Mouse (Mus musculus): Measurements from ENCODE around the gene Kyat1. TPM values are rescaled to one million over a fixed set of nuclear protein-coding genes. Genes with fewer than 3 reads are reported as not detected.
"Not testable (repeated sequence)": the region's sequence is repeated elsewhere in the genome, so short reads cannot be mapped to it uniquely, and the experiment has no call there.

Gene Kyat1
- polyA plus RNA-seq, 1 experiment from 2014 or later, result 14.5 TPM

DNA sequence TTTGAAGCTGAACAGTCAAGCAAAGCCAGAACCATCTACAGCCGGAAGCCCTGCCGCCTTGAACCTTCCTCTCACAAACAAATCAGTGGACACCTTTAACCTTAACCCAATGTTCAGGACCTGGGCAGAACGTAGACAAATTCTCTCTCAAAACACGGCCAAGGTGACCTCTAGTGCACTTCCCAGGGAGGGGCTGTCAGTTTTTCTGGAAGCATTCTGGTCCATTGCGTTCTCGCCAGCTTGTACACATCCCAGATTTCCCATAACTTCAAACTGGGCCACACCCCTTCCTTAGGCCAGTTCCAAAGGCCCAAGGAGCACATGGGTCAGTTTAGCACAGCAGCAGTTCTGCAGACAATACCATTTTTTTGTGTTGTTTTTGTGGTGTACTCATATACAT, 9.8 kb upstream of the Kyat1 start:
- DNase-seq (ENCODE audit: low spot score), result no peak

DNA sequence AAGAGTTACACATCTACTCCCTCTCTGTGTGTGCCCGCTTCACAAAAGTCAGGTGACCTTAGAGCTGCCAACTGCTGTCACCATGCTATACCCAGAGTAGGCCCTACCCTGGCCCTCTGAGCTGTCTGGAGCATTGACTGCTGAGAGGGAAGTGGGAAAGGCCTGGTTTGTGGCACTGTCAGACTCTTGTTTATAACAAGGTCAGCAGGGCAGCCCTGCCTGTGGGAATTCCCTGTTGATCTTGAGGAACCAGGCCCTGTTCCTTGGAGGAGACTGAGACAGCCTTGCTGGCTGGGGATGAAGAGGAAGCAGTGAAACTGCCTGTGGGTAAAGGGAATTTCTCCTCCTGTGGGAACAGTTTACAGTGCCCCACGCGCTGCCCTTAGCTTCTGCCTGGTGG, 9.1 kb upstream of the Kyat1 start:
- DNase-seq (ENCODE audit: low spot score), result no peak

DNA sequence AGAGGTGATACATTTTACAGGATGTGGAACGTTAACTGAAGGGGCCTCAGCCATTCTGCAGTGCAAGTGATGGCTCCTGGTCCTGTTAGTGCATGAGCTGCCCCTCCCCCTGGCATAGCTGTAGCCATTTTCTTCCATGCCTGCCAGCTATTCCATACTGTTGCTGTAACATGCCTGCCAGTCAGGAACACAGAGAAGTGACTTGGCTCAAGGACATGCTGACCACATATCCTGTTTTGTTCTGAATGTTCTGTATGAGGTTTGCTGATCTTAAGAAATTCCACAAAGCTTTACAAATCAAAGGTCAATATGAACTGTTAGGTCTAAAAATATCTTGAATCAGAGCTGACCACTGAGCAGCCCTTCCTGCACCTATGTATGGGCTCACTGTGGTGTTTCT, 7.3 kb upstream of the Kyat1 start:
- no peak for DNase-seq (ENCODE audit: low spot score)

DNA sequence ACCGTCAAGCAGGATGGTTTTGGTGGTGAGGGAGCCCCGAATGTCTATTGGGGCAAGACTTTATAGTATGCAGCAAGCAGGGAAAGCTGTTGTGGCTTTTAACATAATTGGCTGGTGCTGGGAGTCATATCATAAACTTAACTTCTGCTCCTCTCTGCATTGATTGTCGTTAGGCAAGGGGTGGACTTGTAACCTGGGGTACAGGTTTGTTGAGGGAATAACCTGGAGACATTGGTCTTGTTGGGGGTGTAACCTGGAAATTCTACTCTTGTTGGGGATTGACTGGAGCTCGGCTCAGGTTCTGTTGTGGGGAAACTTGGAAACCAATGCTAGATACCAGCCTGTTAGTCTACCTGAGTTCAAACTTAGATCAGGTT, 6.5 kb upstream of the Kyat1 start:
- DNase-seq (ENCODE audit: low spot score), result no peak

DNA sequence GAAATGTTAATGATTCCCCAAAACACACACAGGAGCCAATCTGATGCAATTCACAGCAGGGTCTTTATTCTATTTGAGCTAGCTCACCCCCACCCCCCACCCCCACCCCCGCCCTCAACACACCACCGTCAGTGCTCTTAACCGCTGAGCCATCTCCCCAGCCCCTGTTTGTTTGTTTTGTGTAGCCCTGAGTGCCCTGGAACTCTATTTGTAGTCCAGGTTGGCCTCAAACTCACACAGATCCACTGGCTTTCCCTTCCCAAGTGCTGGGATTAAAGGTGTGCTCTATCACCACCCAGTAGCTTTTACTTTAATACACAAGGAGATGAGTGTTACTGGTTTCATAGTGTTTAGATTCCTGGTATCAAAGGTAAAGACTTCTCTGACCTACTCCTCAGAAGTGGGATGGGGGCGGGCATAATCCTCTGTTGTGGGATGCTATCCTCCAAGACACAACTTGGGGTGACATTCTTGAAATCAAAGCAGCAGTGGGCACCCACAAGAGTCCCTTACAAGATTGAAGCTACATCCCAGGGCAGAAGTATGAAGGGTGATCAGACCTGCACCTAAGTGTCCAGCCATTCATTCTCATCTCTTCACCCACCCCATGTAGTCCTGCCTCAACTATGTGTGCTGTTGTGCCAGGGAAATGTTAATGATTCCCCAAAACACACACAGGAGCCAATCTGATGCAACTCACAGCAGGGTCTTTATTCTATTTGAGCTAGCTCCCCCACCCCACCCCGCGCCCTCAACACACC, 5.9 kb upstream of the Kyat1 start:
- no peak for DNase-seq (ENCODE audit: low spot score)

DNA sequence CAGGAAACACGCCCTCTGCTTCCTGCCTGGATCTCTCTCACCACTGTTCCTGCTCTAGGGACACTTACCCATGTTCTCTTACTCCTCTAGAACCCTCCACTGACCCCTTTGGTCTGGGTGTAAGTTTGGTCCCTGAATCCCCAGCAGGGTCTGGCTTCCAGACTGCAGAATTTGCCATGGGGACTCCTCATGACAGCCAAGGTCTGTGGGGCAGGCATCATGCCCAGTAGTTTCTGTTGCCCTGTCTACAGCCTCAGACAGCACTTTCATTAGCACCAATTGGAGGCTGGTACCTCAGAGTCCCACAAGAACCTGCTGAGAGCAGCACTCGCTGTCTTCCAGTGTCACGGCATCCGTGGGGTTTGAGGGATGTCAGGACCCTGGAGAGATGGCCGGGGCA, 2.2 kb upstream of the Kyat1 start:
- no peak for DNase-seq (ENCODE audit: low spot score)

DNA sequence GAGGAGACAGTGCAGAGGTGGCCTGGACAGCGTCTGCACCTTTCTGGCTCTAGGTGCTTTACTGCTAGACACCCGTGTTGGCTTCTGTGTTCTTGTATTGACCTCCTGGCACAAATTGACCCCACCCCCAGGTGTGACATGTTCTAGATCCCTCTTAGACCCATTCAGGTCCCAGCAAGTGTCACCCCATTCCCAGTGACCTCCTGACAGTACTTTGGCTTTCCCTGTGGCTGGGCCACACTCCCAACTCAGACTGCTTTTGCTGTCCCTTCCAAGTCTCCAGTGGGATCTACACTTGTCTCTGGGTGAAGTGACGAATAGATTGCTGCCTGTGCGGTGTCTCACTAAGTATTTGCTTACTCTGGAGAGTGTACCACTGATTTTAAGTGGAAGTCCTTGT, 1.8 kb upstream of the Kyat1 start:
- DNase-seq (ENCODE audit: low spot score), result no peak

DNA sequence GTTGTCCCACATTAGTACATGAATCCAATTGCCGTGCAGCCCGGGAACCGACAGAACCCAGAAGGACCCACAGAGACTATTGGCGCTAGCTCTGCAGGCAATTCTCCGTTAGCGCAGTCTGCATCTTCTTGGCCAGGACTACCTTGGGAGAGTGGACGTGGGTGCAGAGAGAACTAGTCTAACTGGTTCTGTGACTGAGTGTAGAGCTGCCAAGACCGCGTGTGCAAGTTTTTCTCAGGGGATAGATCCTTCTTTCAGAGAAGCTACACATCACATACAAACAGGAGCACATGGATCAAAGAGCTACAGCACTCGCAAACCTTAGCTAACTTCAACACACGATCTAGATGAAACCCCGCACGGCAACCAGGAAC, 405 bp downstream of the Kyat1 start:
- DNase-seq (ENCODE audit: low spot score), result no peak

DNA sequence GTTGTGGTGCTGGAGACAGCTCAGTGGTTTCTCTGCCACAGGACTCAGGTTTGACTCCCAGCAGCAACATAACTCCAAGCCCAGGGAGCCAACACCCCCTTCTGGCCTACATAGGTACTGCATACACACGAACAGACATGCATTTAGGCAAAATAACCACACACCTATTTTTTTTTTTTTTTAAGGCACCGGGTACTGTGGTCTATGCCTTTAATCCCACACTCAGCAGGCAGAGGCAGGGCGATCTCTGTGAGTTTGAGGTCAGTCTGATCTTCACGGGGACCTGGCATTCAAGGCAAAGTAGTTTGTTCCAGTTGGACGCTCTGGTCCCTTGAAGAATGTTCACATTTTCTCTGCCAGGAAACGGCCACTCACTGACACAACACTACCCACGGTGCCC, 2.2 kb downstream of the Kyat1 start:
- DNase-seq (ENCODE audit: low spot score), result peak; percentile 63

DNA sequence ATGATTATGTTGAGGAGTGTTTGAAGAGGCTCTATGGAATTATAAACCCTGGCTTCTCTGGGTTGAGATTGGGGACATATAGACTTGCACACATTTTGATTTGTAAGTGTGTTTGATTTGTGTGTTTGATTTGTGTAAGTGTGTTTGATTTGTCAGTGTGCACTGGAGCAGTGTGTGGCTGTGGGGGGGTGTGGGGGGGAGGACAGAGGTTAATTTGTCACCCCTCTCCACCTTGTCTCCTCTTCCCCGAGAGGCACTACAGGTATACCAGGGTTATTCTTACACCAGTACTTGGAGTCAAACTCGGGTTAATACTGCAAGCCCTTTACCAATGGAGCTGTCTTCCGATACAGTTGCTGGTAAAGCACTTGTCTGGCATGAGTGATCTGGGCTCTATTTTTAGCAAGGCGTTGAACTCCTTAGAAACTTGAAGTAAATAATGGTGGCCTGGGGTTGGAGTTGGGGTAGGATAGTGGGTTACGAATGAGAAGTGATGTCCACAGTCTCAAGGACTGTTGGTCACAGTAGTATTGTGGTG, 5.2 kb downstream of the Kyat1 start:
- no peak for DNase-seq (ENCODE audit: low spot score)

DNA sequence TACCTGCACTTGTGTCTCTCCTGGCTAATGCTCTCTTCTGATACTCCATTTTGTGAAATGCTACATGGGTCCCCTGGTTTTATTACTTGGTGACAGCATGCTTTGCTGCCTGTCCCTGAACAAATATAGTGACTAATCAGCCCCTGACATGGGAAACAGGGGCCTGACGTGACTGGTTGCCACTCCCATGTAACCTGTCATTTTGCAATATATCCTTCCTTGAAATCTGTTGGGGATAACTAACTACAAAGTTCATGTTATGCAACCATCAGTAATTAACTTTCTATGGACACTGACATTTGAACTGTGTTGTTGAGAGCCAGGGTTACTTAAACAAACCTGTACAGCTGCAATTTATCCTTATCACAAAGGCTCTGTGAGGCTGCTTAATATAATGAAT, 5.7 kb downstream of the Kyat1 start:
- DNase-seq (ENCODE audit: low spot score), result no peak

DNA sequence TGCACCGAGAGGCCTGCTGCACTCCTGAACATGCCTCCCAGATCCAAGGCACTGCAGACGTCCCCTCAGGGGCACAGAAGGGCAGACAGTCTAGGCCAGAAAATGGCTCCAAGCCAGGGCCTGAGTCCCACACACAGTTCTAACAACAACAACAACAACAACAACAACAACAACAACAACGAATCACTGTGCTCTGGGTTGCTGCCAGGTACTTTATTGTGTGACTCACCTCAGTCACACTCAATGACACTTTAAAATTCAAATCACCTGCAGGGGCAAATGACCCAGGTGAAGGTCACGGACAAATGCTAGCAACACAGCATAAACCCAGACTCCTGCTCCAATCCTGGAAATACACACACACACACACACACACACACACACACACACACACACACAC, 7.6 kb downstream of the Kyat1 start:
- no peak for DNase-seq (ENCODE audit: low spot score)

DNA sequence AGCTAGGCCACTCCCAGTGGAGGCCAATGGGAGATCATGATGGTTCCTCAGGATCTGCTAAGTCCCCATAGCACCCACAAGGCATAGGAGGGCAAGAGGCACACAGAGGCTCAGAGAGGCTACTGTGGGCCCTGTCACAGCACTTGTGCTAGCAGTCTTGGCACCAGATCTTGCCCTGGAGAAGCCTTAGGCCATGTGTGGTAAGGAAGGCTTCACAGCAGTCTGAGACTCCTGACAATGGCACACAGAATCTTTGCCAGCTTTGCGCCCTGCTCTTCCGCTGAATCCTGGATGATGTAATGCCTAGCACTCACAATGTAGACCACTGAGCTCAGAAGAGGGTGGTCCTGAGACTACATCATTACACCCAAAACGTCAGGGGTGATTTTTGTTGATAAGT, 11.0 kb downstream of the Kyat1 start:
- no peak for DNase-seq (ENCODE audit: low spot score)

DNA sequence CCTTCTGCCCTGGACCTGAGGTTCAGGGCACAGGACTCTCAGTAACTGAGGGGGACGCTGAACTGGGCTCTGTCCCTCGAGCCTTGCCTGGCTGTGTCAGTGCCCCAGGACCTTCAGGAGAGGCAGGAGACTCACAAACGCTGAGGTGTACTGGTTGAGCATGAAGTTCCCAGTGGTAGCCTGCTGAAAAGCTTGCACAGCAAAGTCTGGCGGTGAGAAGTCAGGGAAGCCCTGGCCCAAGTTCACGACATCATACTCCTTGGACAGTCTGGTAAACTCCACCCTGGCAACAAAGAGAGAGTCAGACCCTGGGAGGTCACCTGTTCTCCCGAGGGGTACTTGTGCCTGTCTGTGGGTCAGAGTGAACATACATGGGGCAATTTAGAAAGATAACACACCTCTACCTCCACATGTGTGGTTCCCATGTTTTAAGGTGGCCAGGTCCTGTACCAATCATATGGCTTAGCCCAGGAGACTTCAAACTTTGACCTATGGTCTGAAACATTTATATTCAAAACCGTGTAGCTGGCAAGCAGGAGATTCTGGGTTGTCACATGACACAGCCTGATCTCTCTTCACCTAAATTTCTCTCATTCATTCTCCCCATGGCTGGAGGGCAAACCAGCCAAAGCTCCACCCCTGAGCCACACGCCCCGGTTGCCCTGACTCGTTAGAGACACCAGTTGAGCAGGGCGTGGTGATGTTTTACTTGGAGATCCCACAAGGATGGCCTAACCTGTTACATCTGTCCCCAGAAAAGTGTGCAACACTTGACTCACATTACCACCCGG, 13.7 kb downstream of the Kyat1 start:
- DNase-seq (ENCODE audit: low spot score), result no peak

DNA sequence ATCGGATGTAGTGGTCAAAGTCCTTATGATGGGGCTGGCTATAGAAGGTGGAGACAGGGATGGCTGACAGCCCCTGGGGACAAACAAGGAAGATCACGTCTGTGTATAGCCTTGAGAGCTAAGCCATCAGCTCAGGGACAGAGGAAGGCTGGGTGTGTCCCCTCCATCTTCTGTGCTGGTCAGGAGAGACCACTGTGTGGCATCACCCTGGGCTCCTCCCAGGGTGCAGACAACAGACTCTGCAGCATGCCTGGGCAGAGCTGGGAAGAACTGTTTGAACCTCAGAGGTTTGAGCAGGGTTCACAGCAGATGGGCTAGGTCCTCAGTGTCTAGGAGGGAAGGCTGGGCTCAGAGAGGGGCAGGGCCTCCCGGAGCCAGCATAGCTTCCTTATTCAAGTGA, 20.0 kb downstream of the Kyat1 start:
- DNase-seq (ENCODE audit: low spot score), result no peak

DNA sequence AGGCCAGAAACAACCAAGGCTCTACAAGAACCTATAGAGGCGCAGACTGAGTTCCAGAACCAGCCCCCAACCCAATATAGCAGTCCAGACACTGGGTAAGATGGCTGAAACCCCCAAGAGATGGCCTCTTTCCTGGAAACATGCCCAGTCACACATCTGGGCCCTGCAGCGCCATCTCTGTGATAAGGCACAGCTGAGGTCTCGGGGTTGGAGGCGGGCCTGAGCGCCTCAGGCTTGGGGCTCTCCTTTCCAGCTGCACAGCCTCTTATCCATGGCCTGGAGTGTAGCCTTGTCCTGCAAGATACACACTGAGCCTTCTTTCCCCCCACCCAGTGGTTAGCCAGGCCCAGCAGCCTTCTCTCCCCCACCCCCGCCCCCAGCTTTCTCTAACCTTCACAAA, 20.4 kb downstream of the Kyat1 start:
- no peak for DNase-seq (ENCODE audit: low spot score)

DNA sequence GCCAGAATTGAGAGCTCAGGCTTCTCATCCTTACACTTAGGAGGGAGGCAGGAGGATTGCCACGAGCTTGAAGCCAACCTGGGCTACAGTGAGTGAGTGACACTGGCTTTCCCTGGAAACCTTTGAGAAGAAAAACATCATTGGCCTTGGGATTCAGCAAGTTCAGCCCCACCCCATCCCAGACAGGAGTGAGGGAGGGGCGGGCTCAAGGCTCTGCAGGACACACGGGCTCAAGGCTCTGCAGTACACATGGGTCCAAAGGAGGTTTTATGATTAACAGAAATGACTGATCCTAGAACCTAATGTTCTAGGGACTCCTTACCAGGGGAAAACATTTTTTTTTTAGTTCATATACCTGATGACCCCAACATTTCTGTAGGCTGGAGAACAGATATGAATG, 21.9 kb downstream of the Kyat1 start:
- DNase-seq (ENCODE audit: low spot score), result no peak

DNA sequence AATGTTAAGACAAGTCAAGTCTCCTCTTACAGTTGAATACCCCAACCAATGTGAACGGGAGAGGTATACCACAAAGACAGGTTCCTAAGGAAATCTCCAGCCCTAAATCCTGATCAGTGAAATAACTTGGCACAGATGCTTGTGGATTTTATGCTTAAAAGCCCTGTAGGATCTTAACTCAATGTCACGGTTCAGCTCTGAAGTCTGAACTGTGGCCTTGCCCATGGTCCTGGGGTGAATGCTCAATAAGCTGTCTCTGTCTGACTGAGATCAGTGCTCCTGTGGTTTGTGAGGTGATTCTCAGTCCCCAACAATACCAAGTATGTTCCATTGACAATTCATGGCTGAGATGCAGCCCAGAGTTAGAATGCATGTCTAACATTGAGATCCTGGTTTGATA, 23.2 kb downstream of the Kyat1 start:
- DNase-seq (ENCODE audit: low spot score), result no peak

DNA sequence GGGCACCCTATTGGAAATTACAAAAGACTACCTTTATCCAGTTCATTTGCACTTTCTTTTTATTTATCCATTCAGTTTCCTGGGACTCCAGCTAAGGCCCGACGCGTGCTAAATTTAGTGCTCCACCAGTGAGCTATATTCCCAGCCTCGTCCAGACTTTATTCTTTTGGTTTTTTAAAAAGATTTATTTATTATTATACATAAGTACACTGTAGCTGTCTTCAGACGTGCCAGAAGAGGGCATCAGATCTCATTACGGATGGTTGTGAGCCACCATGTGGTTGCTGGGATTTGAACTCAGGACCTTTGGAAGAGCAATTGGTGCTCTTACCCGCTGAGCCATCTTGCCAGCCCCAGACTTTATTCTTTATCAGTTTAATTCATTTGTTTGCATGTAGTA, 26.9 kb downstream of the Kyat1 start:
- DNase-seq (ENCODE audit: low spot score), result not testable (repeated sequence)

DNA sequence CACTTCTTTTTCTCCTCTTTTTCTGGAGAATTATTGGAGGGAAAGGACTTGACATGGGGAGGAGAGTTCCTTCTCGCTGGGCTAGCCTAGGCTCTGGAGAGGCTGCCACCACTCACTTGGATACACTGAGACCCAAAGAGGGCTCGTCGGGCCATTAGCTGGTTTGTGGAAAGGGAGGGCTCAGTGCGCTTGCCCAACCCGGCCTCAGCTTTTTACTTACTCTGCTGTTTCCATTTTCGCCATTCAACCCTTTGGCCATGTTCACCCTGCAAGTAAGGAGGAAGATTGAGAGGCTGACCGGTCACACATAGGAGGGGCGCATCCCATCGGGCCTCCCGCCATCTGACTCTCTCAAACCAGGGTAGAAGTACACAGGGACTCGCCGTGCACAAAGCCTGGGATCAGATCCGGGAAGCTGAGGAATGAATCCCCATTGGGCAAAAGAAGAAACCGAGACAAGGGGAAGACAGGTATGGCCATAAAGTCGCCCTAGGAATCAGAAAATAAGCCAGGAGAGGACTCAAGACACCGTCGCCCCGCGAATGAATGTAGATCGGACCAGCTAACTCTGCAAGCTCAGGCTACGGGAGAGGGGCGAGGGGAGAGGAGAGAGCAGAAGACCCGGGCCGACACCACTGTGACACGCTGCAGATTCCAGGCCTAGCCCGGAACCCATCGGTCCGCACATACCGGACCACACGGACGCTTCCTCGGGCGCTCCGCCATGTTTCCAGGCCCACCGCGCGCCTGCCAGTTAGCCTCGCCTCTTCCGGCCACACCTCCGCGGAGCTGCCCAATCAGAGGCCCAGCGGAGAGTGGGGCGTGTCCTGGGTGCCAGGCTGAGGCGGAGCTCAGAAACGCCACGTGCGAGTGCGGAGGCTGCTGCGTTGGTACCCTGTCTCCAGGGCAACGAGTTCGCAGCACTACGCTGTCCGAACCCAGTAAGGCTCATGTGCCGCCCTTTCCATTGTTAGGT, 27.7 kb downstream of the Kyat1 start, which contains the start of gene Spout1:
Gene Spout1 (minus strand): TSS at position 760 of the 976 bp plus-strand sequence.
- peak; percentile 95 for DNase-seq (ENCODE audit: low spot score)

DNA sequence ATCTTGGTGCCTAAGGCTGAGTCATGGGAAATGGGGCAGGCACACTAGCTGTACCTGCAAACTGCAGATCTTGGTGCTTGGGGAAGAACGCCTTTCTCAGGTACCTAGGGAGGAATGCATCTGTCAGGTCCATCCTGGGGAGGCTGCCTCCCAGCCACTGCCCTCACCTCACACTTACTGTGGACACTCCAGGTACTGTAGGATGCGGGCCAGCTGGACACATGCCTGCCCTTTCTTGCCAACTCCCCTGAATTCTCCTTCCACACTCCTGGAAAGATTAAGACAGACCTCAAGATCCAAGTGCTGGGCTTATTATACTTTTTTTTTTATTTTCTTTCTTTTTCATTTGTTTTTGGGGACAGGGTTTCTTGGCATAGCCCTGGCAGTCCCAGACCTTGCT, 29.1 kb downstream of the Kyat1 start:
- no peak for DNase-seq (ENCODE audit: low spot score)

DNA sequence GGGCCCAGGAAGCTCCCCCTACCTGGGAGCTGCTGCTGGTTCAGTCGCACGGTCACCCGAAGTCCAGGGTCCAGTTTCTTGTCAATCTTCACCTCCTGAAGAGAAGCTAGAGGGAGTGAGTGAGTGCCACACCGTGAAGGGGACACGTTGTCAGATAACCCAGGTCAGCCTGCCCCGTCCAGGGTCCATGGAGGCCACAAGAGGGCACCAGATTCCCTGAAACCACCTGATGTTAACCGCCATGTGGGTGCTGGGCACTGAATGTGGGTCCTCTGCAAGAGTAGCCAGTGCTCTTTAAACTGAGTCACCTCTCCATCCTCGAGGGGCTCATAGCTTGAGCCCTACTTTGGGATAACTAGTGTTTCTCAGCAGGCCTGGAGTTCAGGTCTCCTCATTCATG, 29.8 kb downstream of the Kyat1 start:
- no peak for DNase-seq (ENCODE audit: low spot score)
